Mouse (Mus musculus) ES-Bruce4 (cell line): ENCODE results near the gene Vegfa. TPM values are rescaled to one million over a fixed set of nuclear protein-coding genes. Genes with fewer than 3 reads are reported as not detected.

Experiments used
- H3K27ac ChIP-seq: 2 replicates; pipeline ENCODE4 v1.5.1; 2012; ENCODE audit warnings: low read length, inconsistent platforms; ENCODE audit not compliant: insufficient read depth
- H3K27me3 ChIP-seq: 2 replicates; pipeline ENCODE4 v1.6.1; 2012; ENCODE audit warnings: mild to moderate bottlenecking, low read length, inconsistent platforms; ENCODE audit not compliant: control insufficient read depth, poor library complexity, insufficient read depth, severe bottlenecking
- H3K36me3 ChIP-seq: 2 replicates; pipeline ENCODE4 v1.6.1; 2012; ENCODE audit warnings: inconsistent platforms, mild to moderate bottlenecking, low read length, moderate library complexity; ENCODE audit not compliant: control insufficient read depth, poor library complexity, insufficient read depth, severe bottlenecking
- H3K4me1 ChIP-seq: one replicate; pipeline ENCODE4 v1.8.1; 2011; ENCODE audit warnings: low read length; ENCODE audit not compliant: control insufficient read depth, insufficient read depth
- H3K4me3 ChIP-seq: 2 replicates; pipeline ENCODE4 v1.5.1; 2011; ENCODE audit warnings: low read depth, mild to moderate bottlenecking, low read length
- H3K9ac ChIP-seq: 2 replicates; pipeline ENCODE4 v1.6.1; 2012; ENCODE audit warnings: low read depth, mild to moderate bottlenecking, inconsistent platforms; ENCODE audit not compliant: poor library complexity, severe bottlenecking
- H3K9me3 ChIP-seq: replicated peaks from 2 replicates; pipeline ENCODE4 v1.6.1; 2012; ENCODE audit warnings: mild to moderate bottlenecking, low read length, inconsistent platforms; ENCODE audit not compliant: control insufficient read depth, poor library complexity, insufficient read depth, severe bottlenecking
- CTCF ChIP-seq: IDR thresholded peaks from one replicate; pipeline ENCODE4 v1.8.1; 2011; ENCODE audit warnings: low read depth, low read length
- EP300 ChIP-seq: IDR thresholded peaks from 2 replicates; pipeline ENCODE4 v1.6.1; 2011; ENCODE audit warnings: low read depth, low read length; ENCODE audit not compliant: insufficient read depth
- POLR2A ChIP-seq: IDR thresholded peaks from one replicate; pipeline ENCODE4 v1.8.1; 2011; ENCODE audit warnings: low read length; ENCODE audit not compliant: insufficient read depth
- polyA plus RNA-seq: library from polyadenylated mRNA; stranded (reverse); fragments of >200 nt; gene quantifications from 2 replicates; pipeline ENCODE4 v1.2.4, GENCODE M21; 2011; ENCODE audit warnings: low read depth; ENCODE audit not compliant: missing spikeins, insufficient read depth, insufficient read length

Gene Vegfa
- polyA plus RNA-seq, 1 experiment, result 76.2 TPM

GRCm38 (mm10) chr17:45979025-45979805 lies 53.0 kb downstream of the Vegfa start:
- H3K36me3 ChIP-seq, result no peaks in the 10 kb centered on the region
- H3K27me3 ChIP-seq, result no peaks in the 10 kb centered on the region
- H3K4me1 ChIP-seq, result no peaks in the 10 kb centered on the region
- 0 out of 2 replicates have a peak overlapping the region, but pooled peaks have one; percentile 11 for H3K27ac ChIP-seq
- TF ChIP-seq EP300 (no peak), POLR2A (no peak)
- H3K9me3 ChIP-seq, result no peaks in the 10 kb centered on the region
- no peak overlapping the region for H3K4me3 ChIP-seq
- no peak overlapping the region for H3K9ac ChIP-seq

DNA sequence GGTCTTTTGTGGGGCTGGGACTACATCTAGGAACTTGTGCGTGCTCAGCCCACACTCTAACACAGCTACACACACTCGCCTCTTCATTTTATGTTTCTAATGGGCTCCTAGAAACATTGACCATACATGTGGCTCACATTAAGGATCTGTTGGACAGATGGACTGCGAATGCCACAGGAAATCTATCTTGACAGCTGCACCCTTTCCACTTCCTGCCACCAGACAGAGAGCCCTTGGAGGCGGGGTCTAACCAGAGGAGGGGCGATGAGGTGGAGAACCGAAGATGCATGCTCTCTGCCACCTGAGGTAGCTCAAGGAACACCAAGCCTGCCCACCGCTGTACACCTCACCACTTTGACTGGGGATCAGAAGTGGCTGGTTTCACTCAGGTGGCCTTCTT lies 57.7 kb downstream of the Vegfa start:
- no peak overlapping the region for H3K27ac ChIP-seq
- H3K9me3 ChIP-seq, result no peaks in the 10 kb centered on the region
- no peaks in the 10 kb centered on the region for H3K36me3 ChIP-seq
- H3K4me3 ChIP-seq, result no peak overlapping the region
- no peak for TF ChIP-seq CTCF
- no peak for TF ChIP-seq EP300
- TF ChIP-seq POLR2A, result no peak
- H3K27me3 ChIP-seq, result no peaks in the 10 kb centered on the region
- H3K9ac ChIP-seq, result no peak overlapping the region
- no peaks in the 10 kb centered on the region for H3K4me1 ChIP-seq

DNA sequence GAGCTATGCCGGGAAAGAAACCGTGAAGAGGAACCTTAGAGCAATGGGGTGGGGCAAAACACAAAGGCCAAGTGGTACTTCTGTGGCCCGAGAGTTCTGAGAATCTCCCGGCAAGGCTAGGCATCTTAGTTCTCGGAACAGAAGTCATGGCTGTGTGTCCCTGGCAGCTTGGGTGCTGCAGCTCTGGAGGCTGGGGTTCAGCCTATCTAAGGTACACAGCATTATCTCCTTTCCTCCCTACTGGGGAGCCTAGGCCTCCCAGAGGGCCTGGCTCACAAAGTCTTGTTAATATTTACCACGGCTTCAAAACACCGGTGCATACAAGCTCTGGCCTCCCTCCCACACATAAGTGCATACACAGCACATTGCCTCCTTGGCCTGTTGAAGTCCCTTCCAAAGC lies 59.0 kb downstream of the Vegfa start:
- Histone ChIP-seq H3K36me3 (no peaks in the 10 kb centered on the region), H3K27ac (no peak overlapping the region), H3K27me3 (no peaks in the 10 kb centered on the region), H3K9me3 (no peaks in the 10 kb centered on the region), H3K4me1 (no peaks in the 10 kb centered on the region), H3K4me3 (no peak overlapping the region), H3K9ac (no peak overlapping the region)
- TF ChIP-seq CTCF, result no peak
- TF ChIP-seq EP300, result no peak
- TF ChIP-seq POLR2A, result no peak

DNA sequence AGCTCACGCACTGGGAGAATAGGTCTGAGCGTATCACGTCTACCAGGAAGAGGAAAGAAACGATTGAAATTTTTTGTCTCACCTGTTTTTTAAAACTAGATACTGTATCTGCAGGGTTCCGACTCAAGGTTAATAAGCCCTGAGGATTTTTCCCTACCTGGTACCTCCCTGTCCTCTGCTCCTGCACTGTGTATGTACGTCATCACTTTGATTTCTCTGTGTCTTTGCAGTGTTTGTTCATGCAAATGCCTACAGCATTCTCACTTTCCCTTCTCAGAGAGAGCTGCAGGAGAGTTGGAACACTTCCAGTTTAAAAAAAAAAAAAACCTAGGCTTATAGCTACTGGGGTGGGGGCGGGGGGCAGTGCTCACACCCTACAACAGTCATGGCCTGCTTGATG lies 59.8 kb downstream of the Vegfa start:
- Histone ChIP-seq H3K9me3 (no peaks in the 10 kb centered on the region), H3K27ac (no peak overlapping the region), H3K9ac (no peak overlapping the region), H3K27me3 (no peaks in the 10 kb centered on the region), H3K4me3 (no peak overlapping the region), H3K4me1 (no peaks in the 10 kb centered on the region), H3K36me3 (no peaks in the 10 kb centered on the region)
- TF ChIP-seq CTCF (no peak), POLR2A (no peak), EP300 (no peak)

GRCm38 (mm10) chr17:45971800-45972199 lies 60.4 kb downstream of the Vegfa start:
- Histone ChIP-seq H3K27me3 (no peaks in the 10 kb centered on the region), H3K9ac (no peak overlapping the region), H3K36me3 (no peaks in the 10 kb centered on the region), H3K4me3 (no peak overlapping the region), H3K4me1 (no peaks in the 10 kb centered on the region), H3K9me3 (no peaks in the 10 kb centered on the region), H3K27ac (no peak overlapping the region)
- no peak for TF ChIP-seq POLR2A
- no peak for TF ChIP-seq EP300
- TF ChIP-seq CTCF, result no peak

GRCm38 (mm10) chr17:45970741-45971550 lies 61.2 kb downstream of the Vegfa start:
- TF ChIP-seq EP300 (no peak), POLR2A (no peak), CTCF (no peak)
- Histone ChIP-seq H3K9me3 (no peaks in the 10 kb centered on the region), H3K4me1 (no peaks in the 10 kb centered on the region), H3K9ac (no peak overlapping the region), H3K27ac (no peak overlapping the region), H3K4me3 (no peak overlapping the region), H3K36me3 (no peaks in the 10 kb centered on the region), H3K27me3 (no peaks in the 10 kb centered on the region)
